Mouse (Mus musculus) testis, adult 2 months (tissue): ENCODE results near the gene Rpl36al. TPM values are rescaled to one million over a fixed set of nuclear protein-coding genes. Genes with fewer than 3 reads are reported as not detected.

ENCODE experiments used
- H3K27ac ChIP-seq: fragments of 200-500 bp; 2 replicates; pipeline ENCODE4 v1.5.1; 2012; ENCODE audit warnings: low read depth, low read length; ENCODE audit not compliant: control insufficient read depth, insufficient read depth
- H3K27me3 ChIP-seq: fragments of 200-500 bp; 2 replicates; pipeline ENCODE4 v1.6.1; 2012; ENCODE audit warnings: mild to moderate bottlenecking, low read length, moderate library complexity; ENCODE audit not compliant: control insufficient read depth, insufficient read depth
- H3K36me3 ChIP-seq: fragments of 200-500 bp; 2 replicates; pipeline ENCODE4 v1.6.1; 2012; ENCODE audit warnings: mild to moderate bottlenecking, low read length; ENCODE audit not compliant: control insufficient read depth, insufficient read depth
- H3K4me1 ChIP-seq: fragments of 200-500 bp; 2 replicates; pipeline ENCODE4 v1.6.1; 2012; ENCODE audit warnings: low read length; ENCODE audit not compliant: control insufficient read depth, insufficient read depth
- H3K4me3 ChIP-seq: fragments of 200-500 bp; 2 replicates; pipeline ENCODE4 v1.5.1; 2012; ENCODE audit warnings: low read depth, mild to moderate bottlenecking, low read length, moderate library complexity, mixed read lengths; ENCODE audit not compliant: control insufficient read depth
- CTCF ChIP-seq: fragments of 200-500 bp; IDR thresholded peaks from 2 replicates; pipeline ENCODE4 v1.5.1; 2012; ENCODE audit warnings: low read depth, mild to moderate bottlenecking, inconsistent platforms, low read length, moderate library complexity; ENCODE audit not compliant: control insufficient read depth, insufficient read depth, insufficient replicate concordance
- POLR2A ChIP-seq: fragments of 200-500 bp; IDR thresholded peaks from 2 replicates; pipeline ENCODE4 v1.6.1; 2012; ENCODE audit warnings: low read depth, mild to moderate bottlenecking, inconsistent platforms, low read length, moderate library complexity; ENCODE audit not compliant: control insufficient read depth
- polyA plus RNA-seq: library from polyadenylated mRNA; depleted of rRNA; stranded (reverse); fragments of >200 nt; gene quantifications from 2 replicates; pipeline ENCODE4 v1.2.3, GENCODE M21; 2012

The Rpl36al gene
- polyA plus RNA-seq, 1 experiment, result 144 TPM

DNA sequence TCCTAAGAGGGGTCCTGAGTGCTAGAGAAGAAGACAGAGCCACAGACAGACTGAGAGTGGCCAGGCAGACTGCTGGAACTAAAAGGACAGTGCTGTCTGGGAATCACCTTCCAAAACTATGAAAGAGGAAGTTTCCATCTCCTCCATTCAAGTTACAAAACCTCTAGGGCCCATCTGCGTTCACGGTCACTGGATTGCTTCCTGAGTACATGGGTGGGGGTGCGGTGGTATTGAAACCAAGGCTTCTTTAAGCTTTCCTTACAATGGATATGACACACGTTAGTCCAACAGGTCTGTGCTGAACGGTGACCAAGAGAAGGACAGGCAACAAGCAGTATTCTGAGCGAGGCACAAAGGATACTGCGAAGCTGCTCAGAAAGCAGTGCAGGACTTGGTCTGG lies 30.5 kb upstream of the Rpl36al start:
- Histone ChIP-seq H3K27me3 (no peaks in the 10 kb centered on the region), H3K4me1 (no peaks in the 10 kb centered on the region), H3K4me3 (no peak overlapping the region), H3K36me3 (no peaks in the 10 kb centered on the region), H3K27ac (no peak overlapping the region)
- TF ChIP-seq CTCF (no peak), POLR2A (no peak)

DNA sequence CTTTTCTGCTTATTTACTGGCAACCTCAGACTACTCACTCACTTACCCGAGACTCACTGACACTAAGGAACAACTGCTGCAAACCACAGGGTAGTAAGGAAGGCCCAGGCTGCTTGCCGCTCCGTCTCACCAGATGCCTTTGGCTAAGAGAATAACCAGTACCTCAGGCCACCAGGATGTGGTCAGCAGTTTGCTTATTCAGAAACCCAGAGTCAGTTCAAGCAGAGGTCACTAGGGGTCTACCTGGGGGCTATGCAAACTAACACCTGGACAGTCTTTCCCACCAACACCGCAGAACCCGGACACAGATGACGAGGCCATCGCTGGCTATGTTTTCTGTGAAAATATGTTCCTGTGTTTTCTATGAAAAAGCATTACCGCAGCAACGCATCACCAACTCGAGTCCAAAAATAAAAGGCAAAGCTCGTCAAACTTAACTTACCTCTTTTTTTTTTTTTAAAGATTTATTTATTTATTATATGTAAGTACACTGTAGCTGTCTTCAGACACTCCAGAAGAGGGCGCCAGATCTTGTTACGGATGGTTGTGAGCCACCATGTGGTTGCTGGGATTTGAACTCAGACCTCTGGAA lies 29.4 kb upstream of the Rpl36al start:
- no peak overlapping the region for H3K4me3 ChIP-seq
- TF ChIP-seq CTCF (no peak), POLR2A (no peak)
- H3K4me1 ChIP-seq, result no peaks in the 10 kb centered on the region
- H3K36me3 ChIP-seq, result no peaks in the 10 kb centered on the region
- H3K27ac ChIP-seq, result no peak overlapping the region
- H3K27me3 ChIP-seq, result no peaks in the 10 kb centered on the region

DNA sequence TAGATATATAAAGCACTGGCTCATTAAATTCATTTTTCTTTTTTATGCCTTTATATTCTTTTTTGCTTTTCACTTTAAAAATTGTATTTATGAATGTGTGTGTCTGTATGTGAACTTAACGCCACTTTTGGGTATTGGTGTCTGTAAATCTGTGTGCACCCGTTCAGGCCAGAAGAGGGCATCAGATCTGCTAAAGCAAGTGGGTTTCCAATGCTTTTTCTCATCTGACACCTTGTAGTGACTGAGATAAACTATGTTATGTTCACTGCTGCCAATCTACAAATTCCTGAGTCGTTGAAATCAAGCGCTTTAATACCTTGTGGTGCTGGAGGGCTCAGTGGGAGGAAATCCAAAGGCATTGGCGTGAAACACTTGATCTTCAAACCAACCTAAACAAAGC lies 27.2 kb upstream of the Rpl36al start:
- no peaks in the 10 kb centered on the region for H3K4me1 ChIP-seq
- no peak overlapping the region for H3K27ac ChIP-seq
- no peak overlapping the region for H3K4me3 ChIP-seq
- H3K27me3 ChIP-seq, result no peaks in the 10 kb centered on the region
- H3K36me3 ChIP-seq, result no peaks in the 10 kb centered on the region
- no peak for TF ChIP-seq POLR2A
- no peak for TF ChIP-seq CTCF

DNA sequence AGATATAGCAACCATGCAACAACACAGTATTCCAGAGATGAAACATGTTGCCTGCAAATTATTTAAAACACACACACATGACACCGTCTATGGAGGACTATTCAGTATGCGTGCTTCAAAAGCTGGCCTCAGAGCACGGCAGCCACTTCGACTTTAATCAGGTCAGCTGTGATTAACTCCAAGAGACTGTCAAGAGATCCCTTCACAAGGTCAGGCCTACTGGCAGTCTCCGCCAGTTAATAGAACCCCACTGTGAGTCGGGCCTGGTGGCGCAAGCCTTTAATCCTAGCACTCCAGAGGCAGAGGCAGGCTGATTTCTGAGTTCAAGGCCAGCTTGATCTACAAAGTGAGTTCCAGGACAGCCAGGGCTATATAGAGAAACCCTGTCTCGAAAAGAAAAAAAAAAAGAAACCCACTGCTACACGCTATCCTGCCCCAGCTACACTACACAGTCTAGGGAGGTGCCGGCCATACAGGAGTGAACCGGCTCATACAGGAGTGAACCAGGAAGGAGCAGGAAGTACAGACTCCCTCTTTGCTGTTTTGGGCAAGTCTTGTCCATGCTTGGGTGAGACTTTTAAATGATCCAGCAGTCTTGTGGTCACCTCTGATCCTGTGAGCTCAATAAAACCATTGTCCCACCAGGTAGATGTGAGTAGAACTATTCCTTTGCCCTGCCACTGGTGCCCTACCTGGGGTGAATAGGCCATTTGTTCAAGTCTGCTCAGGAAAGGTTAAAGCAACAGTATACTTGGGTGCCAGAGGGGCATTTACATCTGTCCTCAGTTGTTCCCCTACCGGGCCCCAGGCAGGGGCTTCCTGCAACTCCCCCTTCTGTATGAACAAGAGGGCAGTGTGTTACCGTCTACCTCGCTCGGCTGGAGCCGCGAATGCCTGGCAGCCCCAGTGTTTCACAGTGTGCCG lies 26.4 kb upstream of the Rpl36al start:
- Histone ChIP-seq H3K4me1 (no peaks in the 10 kb centered on the region), H3K4me3 (no peak overlapping the region), H3K27ac (no peak overlapping the region), H3K27me3 (no peaks in the 10 kb centered on the region), H3K36me3 (no peaks in the 10 kb centered on the region)
- no peak for TF ChIP-seq POLR2A
- TF ChIP-seq CTCF, result no peak

DNA sequence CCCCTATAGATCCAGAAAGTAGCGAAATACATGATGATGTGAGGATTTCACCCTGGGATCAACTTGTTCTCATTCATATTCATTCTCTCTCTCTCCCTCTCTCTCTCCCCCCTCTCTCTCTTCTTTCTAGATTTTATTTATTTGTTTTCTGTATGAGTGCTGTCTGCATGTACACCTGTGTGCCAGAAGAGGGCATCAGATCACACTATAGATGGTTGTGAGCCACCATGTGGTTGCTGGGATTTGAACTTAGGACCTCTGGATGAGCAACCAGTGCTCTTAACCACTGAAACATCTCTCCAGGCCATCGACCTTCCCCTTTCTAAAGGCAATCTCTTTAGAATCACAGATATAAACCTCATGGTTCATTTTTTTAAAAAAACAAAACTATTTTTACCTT lies 24.6 kb upstream of the Rpl36al start:
- no peaks in the 10 kb centered on the region for H3K36me3 ChIP-seq
- TF ChIP-seq CTCF (no peak), POLR2A (no peak)
- 0 out of 2 replicates have a peak, but pooled peaks cover 2% of the 10 kb centered on the region for H3K4me1 ChIP-seq
- no peak overlapping the region for H3K4me3 ChIP-seq
- no peaks in the 10 kb centered on the region for H3K27me3 ChIP-seq
- no peak overlapping the region for H3K27ac ChIP-seq

DNA sequence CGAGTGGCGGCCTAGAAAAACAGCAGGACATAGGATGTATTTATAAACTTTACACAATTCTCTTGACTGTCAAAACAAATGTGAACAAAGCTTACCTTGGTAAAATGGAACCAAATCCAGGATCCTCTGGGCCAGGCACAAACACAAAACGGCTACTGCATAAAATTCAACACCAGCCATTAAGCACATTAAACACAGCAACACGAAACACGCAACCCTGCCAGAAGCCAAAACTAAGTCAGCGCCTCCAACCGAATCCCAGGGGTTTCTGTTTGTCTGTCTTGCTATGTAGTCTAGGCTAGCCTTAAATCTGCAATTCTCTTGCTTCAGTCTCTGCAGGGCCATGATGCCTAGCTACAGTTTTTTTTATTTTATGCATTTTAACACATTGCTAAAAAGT lies 24.0 kb upstream of the Rpl36al start:
- Histone ChIP-seq H3K27me3 (no peaks in the 10 kb centered on the region), H3K27ac (no peak overlapping the region), H3K4me3 (no peak overlapping the region), H3K36me3 (no peaks in the 10 kb centered on the region), H3K4me1 (0 out of 2 replicates have a peak, but pooled peaks cover 2% of the 10 kb centered on the region)
- TF ChIP-seq CTCF, result no peak
- no peak for TF ChIP-seq POLR2A

DNA sequence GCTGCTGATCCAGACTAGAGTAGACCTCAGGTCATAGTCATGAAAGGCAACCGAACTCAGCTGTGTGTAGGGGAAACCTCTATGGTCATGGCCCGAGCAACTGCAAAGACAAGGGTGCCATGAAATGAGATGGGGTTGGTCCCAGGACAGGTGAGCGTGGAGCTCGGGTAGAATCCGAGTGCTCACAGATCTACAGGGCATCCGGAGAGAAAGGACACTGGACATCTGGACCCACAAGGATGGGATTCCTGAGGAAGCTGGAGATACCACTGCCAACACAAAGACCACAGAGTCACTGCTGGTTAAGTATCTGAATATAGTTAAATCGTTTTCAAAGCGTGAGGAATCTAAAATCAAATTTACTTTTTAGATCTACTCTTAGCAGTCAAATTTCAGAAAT lies 23.5 kb upstream of the Rpl36al start:
- TF ChIP-seq POLR2A, result no peak
- no peak for TF ChIP-seq CTCF
- Histone ChIP-seq H3K4me1 (0 out of 2 replicates have a peak, but pooled peaks cover 2% of the 10 kb centered on the region), H3K27me3 (no peaks in the 10 kb centered on the region), H3K4me3 (no peak overlapping the region), H3K27ac (no peak overlapping the region), H3K36me3 (no peaks in the 10 kb centered on the region)
